8 mouse cellular contexts compared by ENCODE assay signal in genomic region chr13:54589414-54589995, GRCm38 (mm10). TPM values are rescaled to one million over a fixed set of nuclear protein-coding genes. Genes with fewer than 3 reads are reported as not detected.
DNase-seq lines count a peak whose midpoint lies in the region; ATAC-seq lines count a peak whose summit lies in the region.

No protein-coding gene starts in this region.

- no peaks in the 10 kb centered on the region for H3K9me3 ChIP-seq in heart, embryonic 16.5 days (replicated peaks; ENCODE audit: control insufficient read depth, low read length)
- H3K9me3 ChIP-seq in hindbrain, embryonic 14.5 days (ENCODE audit: control insufficient read depth, low read length): no peaks in the 10 kb centered on the region
- H3K9me3 ChIP-seq in midbrain, embryonic 11.5 days (ENCODE audit: control insufficient read depth, low read length): no peaks in the 10 kb centered on the region

- H3K4me3 ChIP-seq in heart, embryonic 16.5 days (ENCODE audit: low read length): peak overlapping the region; percentile 93
- H3K4me3 ChIP-seq in hindbrain, embryonic 14.5 days (replicated peaks; ENCODE audit: low read length): peak overlapping the region; percentile 64
- peak overlapping the region; percentile 74 for H3K4me3 ChIP-seq in midbrain, embryonic 11.5 days (ENCODE audit: low read depth, low read length)

- H3K36me3 ChIP-seq in heart, embryonic 16.5 days (ENCODE audit: control insufficient read depth, insufficient read depth): peaks cover 20% of the 10 kb centered on the region
- H3K36me3 ChIP-seq in hindbrain, embryonic 14.5 days (replicated peaks; ENCODE audit: control insufficient read depth, insufficient read depth): peaks cover 49% of the 10 kb centered on the region
- peaks cover 5% of the 10 kb centered on the region; the same call in 1 of the 2 replicates for H3K36me3 ChIP-seq in midbrain, embryonic 11.5 days (ENCODE audit: control insufficient read depth, insufficient read depth, low read length)

- WGBS in heart, embryonic 16.5 days: under 1% methylated on average over 24 of the region's 24 CpGs
- WGBS in hindbrain, embryonic 14.5 days: 2% methylated on average over 24 of the region's 24 CpGs
- 2% methylated on average over 24 of the region's 24 CpGs for WGBS in midbrain, embryonic 11.5 days

- peak overlapping the region; percentile 86 for H3K4me2 ChIP-seq in heart, embryonic 16.5 days (ENCODE audit: low read depth, low read length)
- H3K4me2 ChIP-seq in hindbrain, embryonic 14.5 days (replicated peaks): peak overlapping the region; percentile 70
- H3K4me2 ChIP-seq in midbrain, embryonic 11.5 days: peak overlapping the region; percentile 48

- peaks cover 19% of the 10 kb centered on the region for H3K4me1 ChIP-seq in heart, embryonic 16.5 days (ENCODE audit: control insufficient read depth, insufficient read depth, low read length)
- H3K4me1 ChIP-seq in hindbrain, embryonic 14.5 days (replicated peaks; ENCODE audit: control insufficient read depth, insufficient read depth, low read length): peaks cover 23% of the 10 kb centered on the region
- peaks cover 15% of the 10 kb centered on the region; the same call in 1 of the 2 replicates for H3K4me1 ChIP-seq in midbrain, embryonic 11.5 days (ENCODE audit: control insufficient read depth, insufficient read depth, low read length)

- DNase-seq in heart, adult 11 months: no peak
- no peak for DNase-seq in hindbrain, embryonic 14.5 days (ENCODE audit: low spot score)
- no peak for DNase-seq in midbrain, embryonic 11.5 days (ENCODE audit: low spot score, missing footprints)
- DNase-seq in thymus, postnatal 10 days (ENCODE audit: low spot score in 2 of 2): no peak
- DNase-seq in left cerebral cortex, adult 9 months (ENCODE audit: low spot score in 2 of 2): no peak
- DNase-seq in layer of hippocampus, postnatal 14 days (ENCODE audit: low spot score in 2 of 2): no peak

- peak; percentile 14 for ATAC-seq in heart, embryonic 16.5 days (replicated peaks; ENCODE audit: extremely low read depth, insufficient read depth, low FRiP score)
- ATAC-seq in activated CD4-positive, CD25-positive, alpha-beta regulatory T cell, adult 4 months: peak; percentile 12
- no peak for ATAC-seq in hindbrain, embryonic 14.5 days (ENCODE audit: low FRiP score)
- ATAC-seq in midbrain, embryonic 11.5 days (ENCODE audit: low FRiP score): peak; percentile 40; the same call in 1 of the 2 replicates

- peak overlapping the region; percentile 77 for H3K9ac ChIP-seq in heart, embryonic 16.5 days (ENCODE audit: low read length)
- H3K9ac ChIP-seq in hindbrain, embryonic 14.5 days: peak overlapping the region; percentile 80
- peak overlapping the region; percentile 71 for H3K9ac ChIP-seq in midbrain, embryonic 11.5 days (ENCODE audit: low read length)

- H3K27ac ChIP-seq in heart, embryonic 16.5 days (ENCODE audit: low read length): peak overlapping the region; percentile 33; the same call in 1 of the 2 replicates
- H3K27ac ChIP-seq in hindbrain, embryonic 14.5 days: no peak overlapping the region
- H3K27ac ChIP-seq in midbrain, embryonic 11.5 days (ENCODE audit: low read depth, low read length): no peak overlapping the region

- no peaks in the 10 kb centered on the region for H3K27me3 ChIP-seq in heart, embryonic 16.5 days (ENCODE audit: control insufficient read depth, insufficient read depth, low read length)
- H3K27me3 ChIP-seq in hindbrain, embryonic 14.5 days (ENCODE audit: control insufficient read depth, insufficient read depth, low read length): no peaks in the 10 kb centered on the region
- H3K27me3 ChIP-seq in midbrain, embryonic 11.5 days (ENCODE audit: control insufficient read depth, insufficient read depth, low read length): no peaks in the 10 kb centered on the region

RNA-seq across cellular contexts. Expression of gene Nop16, which starts 0.4 kb away (rescaled TPM):
- polyA plus RNA-seq in heart, embryonic 16.5 days (2015; fragmentation: Nextera tagmentation; extraction: Ambion mirVana): 55.0 and 56.7 TPM in 2 replicates
- polyA plus RNA-seq in activated CD4-positive, CD25-positive, alpha-beta regulatory T cell, adult 4 months (2017; shearing (Covaris generic)): 10 to 100 TPM; 64.0 to 66.2 TPM
- polyA plus RNA-seq in hindbrain, embryonic 14.5 days (2014; fragmentation: Nextera tagmentation; extraction: Ambion mirVana): 42.1 and 46.7 TPM in 2 replicates
- 65.1 and 67.0 TPM in 2 replicates for polyA plus RNA-seq in midbrain, embryonic 11.5 days (2014; fragmentation: Nextera tagmentation; extraction: Ambion mirVana)
- 10 to 100 TPM; 25.9 to 26.9 TPM for total RNA-seq in layer of hippocampus, postnatal 14 days (2021)

RNA-seq across cellular contexts. Expression of gene Higd2a, which starts 0.5 kb away (rescaled TPM):
- polyA plus RNA-seq in heart, embryonic 16.5 days (2015; fragmentation: Nextera tagmentation; extraction: Ambion mirVana): 272 and 295 TPM in 2 replicates
- polyA plus RNA-seq in activated CD4-positive, CD25-positive, alpha-beta regulatory T cell, adult 4 months (2017; shearing (Covaris generic)): 100 to 1,000 TPM; 130 to 146 TPM
- polyA plus RNA-seq in hindbrain, embryonic 14.5 days (2014; fragmentation: Nextera tagmentation; extraction: Ambion mirVana): 261 and 275 TPM in 2 replicates
- 164 and 168 TPM in 2 replicates for polyA plus RNA-seq in midbrain, embryonic 11.5 days (2014; fragmentation: Nextera tagmentation; extraction: Ambion mirVana)
- 100 to 1,000 TPM; 170 to 186 TPM for total RNA-seq in layer of hippocampus, postnatal 14 days (2021)

RNA-seq across cellular contexts. Expression of gene Arl10, which starts 14.7 kb away (rescaled TPM):
- polyA plus RNA-seq in heart, embryonic 16.5 days (2015; fragmentation: Nextera tagmentation; extraction: Ambion mirVana): 15.9 and 19.4 TPM in 2 replicates
- polyA plus RNA-seq in activated CD4-positive, CD25-positive, alpha-beta regulatory T cell, adult 4 months (2017; shearing (Covaris generic)): 1 to 10 TPM; 2.7 to 6.6 TPM
- polyA plus RNA-seq in hindbrain, embryonic 14.5 days (2014; fragmentation: Nextera tagmentation; extraction: Ambion mirVana): 83.0 and 88.8 TPM in 2 replicates
- polyA plus RNA-seq in midbrain, embryonic 11.5 days (2014; fragmentation: Nextera tagmentation; extraction: Ambion mirVana): 28.5 and 29.7 TPM in 2 replicates
- total RNA-seq in layer of hippocampus, postnatal 14 days (2021): 10 to 100 TPM; 35.4 to 39.6 TPM

RNA-seq across cellular contexts. Expression of gene Cltb, which starts 21.6 kb away (rescaled TPM):
- 54.8 and 58.9 TPM in 2 replicates for polyA plus RNA-seq in heart, embryonic 16.5 days (2015; fragmentation: Nextera tagmentation; extraction: Ambion mirVana)
- 10 to 100 TPM; 11.7 TPM for polyA plus RNA-seq in activated CD4-positive, CD25-positive, alpha-beta regulatory T cell, adult 4 months (2017; shearing (Covaris generic))
- polyA plus RNA-seq in hindbrain, embryonic 14.5 days (2014; fragmentation: Nextera tagmentation; extraction: Ambion mirVana): 177 and 198 TPM in 2 replicates
- polyA plus RNA-seq in midbrain, embryonic 11.5 days (2014; fragmentation: Nextera tagmentation; extraction: Ambion mirVana): 22.3 and 28.1 TPM in 2 replicates
- total RNA-seq in layer of hippocampus, postnatal 14 days (2021): 100 to 1,000 TPM; 306 TPM

RNA-seq across cellular contexts. Expression of gene 4833439L19Rik, which starts 24.3 kb away (rescaled TPM):
- polyA plus RNA-seq in heart, embryonic 16.5 days (2015; fragmentation: Nextera tagmentation; extraction: Ambion mirVana): 136 and 137 TPM in 2 replicates
- 10 to 100 TPM; 63.3 to 66.3 TPM for polyA plus RNA-seq in activated CD4-positive, CD25-positive, alpha-beta regulatory T cell, adult 4 months (2017; shearing (Covaris generic))
- polyA plus RNA-seq in hindbrain, embryonic 14.5 days (2014; fragmentation: Nextera tagmentation; extraction: Ambion mirVana): 237 and 263 TPM in 2 replicates
- polyA plus RNA-seq in midbrain, embryonic 11.5 days (2014; fragmentation: Nextera tagmentation; extraction: Ambion mirVana): 263 and 264 TPM in 2 replicates
- total RNA-seq in layer of hippocampus, postnatal 14 days (2021): 100 to 1,000 TPM; 156 to 171 TPM
